Mouse (Mus musculus) urinary bladder, adult 2 months (tissue): ENCODE results near the gene Olfr1417. TPM values are rescaled to one million over a fixed set of nuclear protein-coding genes. Genes with fewer than 3 reads are reported as not detected.
"Not testable (repeated sequence)": the region's sequence is repeated elsewhere in the genome, so short reads cannot be mapped to it uniquely, and the experiment has no call there.

Experiments used
- DNase-seq: peaks from one replicate; pipeline ENCODE4 v3.0.0; 2022; ENCODE audit warnings: low spot score
- polyA plus RNA-seq: library from polyadenylated mRNA; depleted of rRNA; stranded (reverse); fragments of >200 nt; gene quantifications from 2 replicates; pipeline ENCODE4 v1.2.3, GENCODE M21; 2012; rRNA removed

Olfr1417 gene
- 0.08 TPM in 1 of 2 replicates, not detected in the other for polyA plus RNA-seq

DNA sequence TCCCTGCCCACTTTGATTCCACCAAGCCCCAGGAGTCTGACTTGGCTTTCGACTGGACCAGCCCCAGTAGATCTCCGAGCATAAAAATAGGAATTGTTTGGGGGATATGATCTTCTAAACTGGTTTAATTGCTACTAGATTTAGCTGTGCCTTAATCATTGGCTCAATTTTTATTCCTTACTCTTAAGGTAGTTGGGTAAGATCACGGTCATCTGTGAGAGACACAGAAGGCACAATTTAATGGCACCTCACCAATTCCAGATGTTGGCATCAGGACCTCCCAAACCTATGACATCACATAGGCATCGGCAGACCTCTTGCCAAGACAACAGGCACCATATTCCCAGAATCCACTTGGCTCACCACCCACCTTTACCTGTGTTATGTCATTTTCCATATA lies at the start of gene Olfr1417:
Gene Olfr1417, minus strand, starts transcription at position 101 of the 400 bp plus-strand sequence.
- no peak for DNase-seq

GRCm38 (mm10) chr19:11886265-11886664 lies 47.2 kb upstream of the Olfr1417 start, which contains the start of gene Olfr1420:
Olfr1420 (plus strand) TSS chr19:11886565.
- no peak for DNase-seq

- DNase-seq = not testable (repeated sequence)
Measured at GRCm38 (mm10) chr19:11878404-11878803, 39.4 kb upstream of the Olfr1417 start.

GRCm38 (mm10) chr19:11875006-11875405 lies 36.0 kb upstream of the Olfr1417 start, which contains the start of gene Olfr1419:
Olfr1419 (minus strand) TSS chr19:11875106.
- no peak for DNase-seq

- no peak for DNase-seq
Measured at GRCm38 (mm10) chr19:11867837-11868236, 28.8 kb upstream of the Olfr1417 start.

GRCm38 (mm10) chr19:11860966-11861365 lies 21.9 kb upstream of the Olfr1417 start, which contains the start of gene Olfr1418:
Olfr1418 (minus strand) TSS chr19:11861066.
- no peak for DNase-seq

- no peak for DNase-seq
Measured at GRCm38 (mm10) chr19:11856506-11856905, 17.5 kb upstream of the Olfr1417 start.

DNA sequence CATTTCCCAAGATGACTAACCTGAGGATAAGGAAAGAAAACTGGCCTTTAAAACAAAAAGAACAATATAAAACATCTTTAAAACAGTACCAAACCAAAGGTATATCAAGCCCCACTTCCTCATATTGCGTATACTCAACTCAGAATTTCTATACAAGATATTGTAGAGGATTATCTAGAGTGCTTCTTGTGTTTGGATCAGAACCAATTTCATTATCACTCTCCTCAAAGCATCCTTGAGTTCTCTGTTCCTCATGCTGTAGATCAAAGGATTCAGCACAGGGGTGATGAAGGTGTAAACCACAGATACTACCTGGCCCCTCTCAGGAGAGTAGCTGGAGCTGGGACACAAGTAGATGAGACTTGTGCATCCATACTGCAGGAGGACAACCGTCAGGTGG lies 15.8 kb upstream of the Olfr1417 start:
- DNase-seq = no peak

DNA sequence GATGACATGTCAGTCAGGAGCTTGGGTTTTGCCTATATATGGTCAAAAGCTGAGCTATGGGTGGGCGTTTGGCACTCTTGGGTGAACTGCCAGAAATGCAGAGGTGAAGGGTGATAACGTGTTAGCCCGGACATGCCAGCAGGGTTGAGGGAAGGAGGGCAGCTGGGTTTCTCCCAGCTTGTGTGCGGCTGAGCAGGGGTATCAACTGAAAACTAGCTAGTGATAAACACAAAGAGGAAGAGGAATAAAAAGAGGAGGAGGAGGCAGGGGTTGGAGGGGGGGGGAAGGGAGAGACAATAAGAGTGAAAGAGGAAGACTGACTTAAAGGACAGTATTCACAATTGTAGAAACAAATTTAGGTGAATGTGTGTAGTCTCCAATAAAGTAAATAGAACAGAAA lies 13.6 kb upstream of the Olfr1417 start:
- no peak for DNase-seq

- DNase-seq = no peak
Measured at GRCm38 (mm10) chr19:11846333-11846732, 7.3 kb upstream of the Olfr1417 start.

DNA sequence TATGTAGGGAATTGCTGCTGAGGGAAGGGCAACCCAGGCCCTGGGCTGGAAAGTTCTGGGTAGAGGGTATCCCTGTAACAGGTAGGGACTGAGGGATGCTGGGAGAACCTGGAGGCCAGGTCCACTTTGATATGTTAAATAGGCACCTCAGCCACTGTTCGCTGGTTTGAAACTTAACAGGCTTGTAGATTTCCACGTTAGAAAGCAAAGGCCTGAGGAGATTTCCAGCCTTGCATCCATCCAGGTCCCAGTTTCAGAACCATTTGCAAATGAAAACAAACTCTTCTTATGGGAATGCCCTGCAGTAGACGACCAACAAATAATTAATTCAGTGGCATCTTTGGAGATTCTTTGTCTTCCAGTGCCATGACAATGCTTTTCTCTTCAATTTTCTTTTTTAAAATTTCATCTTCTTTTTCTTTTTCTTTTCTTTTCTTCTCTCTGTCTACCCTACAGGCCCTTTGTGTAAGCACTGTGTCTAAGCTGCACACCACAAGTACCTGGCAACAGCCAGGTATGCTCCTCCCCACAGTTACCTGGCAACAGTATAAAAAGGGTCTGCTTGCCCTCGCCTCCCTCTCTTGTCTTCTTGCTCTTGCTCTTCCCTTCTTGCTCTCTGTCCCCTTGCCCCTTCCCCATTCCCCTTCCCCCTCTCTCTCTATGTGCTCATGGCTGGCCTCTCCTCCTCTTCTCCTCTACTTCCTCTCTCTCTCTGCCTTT lies 15.5 kb downstream of the Olfr1417 start:
- no peak for DNase-seq

DNA sequence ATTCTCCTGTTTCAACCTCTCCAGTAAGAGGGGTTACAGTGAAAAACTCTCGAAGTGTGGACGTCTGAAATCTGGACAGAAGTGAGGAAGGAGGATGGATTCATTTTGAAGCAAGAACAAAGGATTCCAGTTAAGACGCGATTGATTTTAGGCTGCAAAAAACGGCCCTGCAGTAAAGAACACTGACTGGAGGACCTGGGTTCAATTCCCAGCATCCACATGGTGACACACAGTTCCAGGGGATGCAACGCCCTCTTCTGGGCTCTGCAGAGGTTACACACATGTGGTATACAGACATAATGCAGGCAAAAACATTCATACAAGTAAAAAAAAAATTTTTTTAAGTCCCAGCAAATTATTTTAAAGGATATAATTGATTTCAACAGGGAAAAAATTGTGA lies 18.8 kb downstream of the Olfr1417 start:
- DNase-seq = no peak

GRCm38 (mm10) chr19:11819800-11820199 lies 19.2 kb downstream of the Olfr1417 start:
- DNase-seq = peak; percentile 48

DNA sequence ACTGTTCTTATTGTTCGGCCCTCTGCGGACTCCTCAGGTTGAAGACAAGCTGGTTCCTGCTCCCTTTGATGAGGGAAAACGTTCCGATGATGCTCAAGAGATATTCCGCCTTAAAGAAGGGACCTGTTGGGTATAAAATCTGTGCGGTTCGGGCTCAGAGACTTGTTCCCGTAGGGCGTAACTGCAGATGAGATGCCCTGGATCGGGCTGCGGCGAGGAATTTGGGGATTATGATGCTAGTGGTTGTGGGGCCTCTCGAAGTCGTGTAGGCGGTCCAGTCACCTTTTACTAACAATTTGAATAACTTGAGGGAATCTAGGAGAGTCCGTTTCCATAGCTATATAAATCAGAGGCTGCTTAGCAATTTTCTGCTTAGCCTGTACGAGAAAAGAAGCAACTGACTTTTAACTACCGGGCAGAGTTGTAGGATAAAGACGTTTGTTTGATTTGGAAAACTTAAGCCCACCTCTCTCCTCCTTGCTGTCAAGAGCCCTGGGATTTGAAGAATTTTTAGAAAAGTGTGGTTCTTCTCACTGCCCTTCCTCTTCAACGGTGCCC lies 19.8 kb downstream of the Olfr1417 start, which contains the start of gene Stx3:
Gene Stx3, minus strand, starts transcription at position 261 of the 558 bp plus-strand sequence.
- DNase-seq = no peak

DNA sequence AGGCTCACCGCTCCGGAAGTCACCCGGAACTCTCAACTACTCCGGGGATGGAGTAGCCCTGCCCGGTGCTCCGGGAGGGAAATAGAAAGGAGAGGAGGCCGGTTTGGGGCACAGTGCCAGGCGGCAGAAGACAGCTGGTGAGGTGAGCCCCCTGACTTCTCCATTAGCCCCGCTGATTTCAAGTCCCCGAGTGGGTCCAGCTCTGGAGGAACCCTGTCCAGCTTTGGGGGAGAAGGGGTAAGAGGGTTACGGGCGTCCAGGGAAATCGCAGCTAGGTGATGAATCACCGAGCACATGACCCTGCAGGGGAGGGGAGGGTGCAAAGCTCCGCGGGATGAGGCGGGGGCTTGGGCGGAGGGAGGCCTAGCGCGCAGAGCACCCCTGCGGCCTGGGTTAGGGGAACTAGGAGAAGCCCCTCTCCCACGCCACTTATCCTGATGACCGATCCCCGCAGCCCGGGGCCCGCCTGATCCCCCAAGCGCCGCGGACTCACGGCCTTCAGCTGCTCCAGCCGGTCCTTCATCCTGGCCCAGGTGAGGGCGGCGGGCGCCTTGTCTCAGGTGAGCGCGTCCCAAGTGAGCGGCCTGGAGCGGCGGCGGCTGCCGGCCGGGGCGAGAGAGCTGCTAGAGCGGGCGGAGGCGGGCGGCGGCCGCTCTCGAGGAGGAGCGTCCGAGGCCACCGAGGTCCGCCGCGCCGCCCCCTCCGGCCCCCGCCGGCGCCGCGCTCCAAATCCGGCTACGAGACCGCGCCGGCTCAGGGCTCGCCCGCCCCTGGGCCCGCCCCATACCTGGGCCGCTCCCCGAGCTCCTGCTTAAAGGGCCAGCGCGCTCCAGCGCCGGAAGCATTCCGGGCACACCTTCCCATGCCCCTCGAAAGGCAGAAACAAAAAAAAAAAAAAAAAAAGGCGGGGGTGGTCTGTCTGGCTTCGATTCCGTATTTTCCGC lies 20.5 kb downstream of the Olfr1417 start:
- DNase-seq = peak; percentile 69

DNA sequence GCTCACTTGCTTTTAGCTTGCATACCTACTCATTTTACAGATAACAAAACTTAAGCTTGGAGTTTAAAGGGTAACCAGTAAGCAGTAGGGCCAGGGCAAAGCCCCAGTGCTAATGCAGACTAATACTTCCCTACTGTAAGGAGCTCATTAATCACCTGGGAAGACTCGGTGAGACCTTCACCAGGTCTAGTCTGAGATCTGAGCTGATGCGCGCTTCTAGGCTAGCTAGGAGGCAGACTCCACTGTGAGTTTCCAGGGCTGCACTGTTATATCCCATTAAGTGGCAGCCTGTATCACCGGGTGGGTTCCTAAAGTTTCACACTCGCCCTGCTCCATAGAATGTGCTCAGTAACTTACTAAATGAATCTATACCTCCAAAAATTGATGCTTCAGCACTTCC lies 21.4 kb downstream of the Olfr1417 start:
- no peak for DNase-seq

- DNase-seq = no peak
Measured at GRCm38 (mm10) chr19:11816706-11817105, 22.3 kb downstream of the Olfr1417 start.

- no peak for DNase-seq
Measured at GRCm38 (mm10) chr19:11814742-11815333, 24.2 kb downstream of the Olfr1417 start.

DNA sequence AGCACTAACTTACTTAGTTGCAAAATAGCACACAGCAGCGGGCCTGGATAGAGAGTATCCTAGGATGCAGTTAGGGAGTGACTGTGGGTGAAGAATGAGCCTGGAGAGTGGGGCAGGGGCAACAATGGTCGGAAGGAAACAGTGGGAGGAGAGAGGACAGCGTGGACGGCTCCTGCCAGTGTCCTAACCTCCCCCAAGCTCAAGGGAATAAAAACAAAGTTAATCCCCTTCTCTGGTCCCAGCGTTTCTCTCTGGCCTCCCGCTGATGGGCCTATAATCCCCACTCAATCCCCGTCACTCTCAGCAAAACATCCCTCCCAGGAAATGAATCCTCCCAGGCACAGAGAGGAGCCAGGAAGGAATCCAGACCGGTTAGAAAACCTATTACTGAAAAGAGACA lies 25.4 kb downstream of the Olfr1417 start:
- no peak for DNase-seq

DNA sequence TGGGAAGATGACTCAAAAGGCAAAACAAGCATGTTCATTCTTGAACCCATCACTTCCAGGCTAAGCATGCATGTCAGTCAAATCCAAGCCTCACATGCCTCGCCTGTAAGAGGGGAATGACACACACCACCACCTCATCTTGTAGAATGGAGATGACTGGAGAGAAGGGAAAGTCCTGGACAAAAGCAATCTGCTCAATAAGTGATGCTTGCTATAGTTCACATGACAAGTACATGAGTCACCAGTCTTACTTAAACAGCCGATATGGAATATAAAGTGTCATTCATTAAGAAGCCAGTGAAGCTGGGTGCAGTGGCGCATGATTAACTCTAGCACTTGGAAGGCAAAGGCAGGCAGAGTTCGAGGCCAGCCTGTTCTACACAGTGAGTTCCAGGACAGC lies 25.9 kb downstream of the Olfr1417 start:
- DNase-seq = no peak

- no peak for DNase-seq
Measured at GRCm38 (mm10) chr19:11811688-11812365, 27.2 kb downstream of the Olfr1417 start.
